Mouse (Mus musculus) embryonic fibroblast, embryonic 13.5 days (primary cell): ENCODE data around the gene Pcgf1. TPM values are rescaled to one million over a fixed set of nuclear protein-coding genes. Genes with fewer than 3 reads are reported as not detected.

Source experiments
- H3K27ac ChIP-seq: 2 replicates; pipeline ENCODE4 v1.5.1; 2012; ENCODE audit warnings: low read length, control low read depth, inconsistent platforms; ENCODE audit not compliant: insufficient read depth
- H3K4me1 ChIP-seq: 2 replicates; pipeline ENCODE4 v1.6.1; 2011; ENCODE audit warnings: low read length; ENCODE audit not compliant: control insufficient read depth, insufficient read depth
- H3K4me3 ChIP-seq: 2 replicates; pipeline ENCODE4 v1.5.1; 2011; ENCODE audit warnings: mild to moderate bottlenecking, control low read depth, low read length; ENCODE audit not compliant: insufficient read depth
- CTCF ChIP-seq: IDR thresholded peaks from 2 replicates; pipeline ENCODE4 v1.5.1; 2011; ENCODE audit warnings: mild to moderate bottlenecking, control low read depth, low read length, moderate library complexity, borderline replicate concordance; ENCODE audit not compliant: insufficient read depth
- POLR2A ChIP-seq: IDR thresholded peaks from 2 replicates; pipeline ENCODE4 v1.6.1; 2011; ENCODE audit warnings: low read depth, mild to moderate bottlenecking, control low read depth, low read length, moderate library complexity
- polyA plus RNA-seq: library from polyadenylated mRNA; stranded (reverse); fragments of >200 nt; gene quantifications from 2 replicates; pipeline ENCODE4 v1.2.4, GENCODE M21; 2011; ENCODE audit warnings: low read depth; ENCODE audit not compliant: missing spikeins, insufficient read length

Pcgf1 gene
- polyA plus RNA-seq, 1 experiment = 15.2 TPM

DNA sequence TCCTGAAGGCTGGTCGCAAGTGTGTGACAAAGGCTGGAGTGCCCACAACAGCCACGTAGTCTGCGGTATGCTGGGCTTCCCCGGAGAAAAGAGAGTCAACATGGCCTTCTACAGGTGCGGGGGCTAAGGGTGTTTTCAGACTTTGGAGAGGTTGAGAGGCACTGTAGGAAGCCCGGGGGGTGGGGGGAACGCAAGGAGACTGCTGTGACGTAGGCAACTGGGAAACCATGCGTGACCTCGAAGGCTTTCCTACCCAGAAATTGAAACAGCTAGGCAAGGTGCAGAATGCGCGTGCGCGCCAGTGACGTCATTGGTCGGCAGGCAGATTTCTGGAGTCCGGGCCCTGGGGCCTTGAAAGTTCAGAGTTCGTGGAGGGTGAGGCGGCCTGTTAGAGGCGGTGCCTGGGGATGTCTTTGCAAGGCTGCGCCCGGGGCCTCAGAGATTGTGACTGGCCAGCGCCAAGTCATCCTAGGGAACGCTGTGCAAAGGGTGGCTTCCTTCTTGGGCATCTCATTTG is 39.1 kb upstream of the Pcgf1 start:
- peaks cover 6% of the 10 kb centered on the region for H3K4me1 ChIP-seq
- H3K4me3 ChIP-seq = no peak overlapping the region
- TF ChIP-seq POLR2A (no peak), CTCF (no peak)
- no peak overlapping the region for H3K27ac ChIP-seq

DNA sequence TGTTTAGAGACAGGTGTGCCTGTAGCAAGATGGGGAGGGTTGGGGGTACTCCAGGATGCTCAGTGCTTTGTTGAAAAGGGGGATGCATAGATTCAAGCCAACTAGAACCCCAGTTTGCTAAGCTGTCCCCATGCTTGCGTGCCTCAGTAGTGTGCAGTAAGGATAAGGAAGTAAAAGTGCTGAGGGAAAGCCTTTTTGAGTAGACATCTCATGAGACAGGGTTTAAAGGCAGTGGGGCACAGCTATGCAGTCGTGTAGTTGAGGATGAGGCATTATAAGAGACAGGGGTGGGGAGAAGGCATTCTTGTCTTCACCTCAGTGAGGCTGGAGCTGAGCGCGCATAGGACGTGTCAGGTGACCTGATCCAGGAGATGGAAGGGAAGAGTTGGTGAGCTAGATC is 37.1 kb upstream of the Pcgf1 start:
- no peak overlapping the region for H3K4me3 ChIP-seq
- peaks cover 6% of the 10 kb centered on the region for H3K4me1 ChIP-seq
- TF ChIP-seq CTCF (no peak), POLR2A (no peak)
- H3K27ac ChIP-seq = no peak overlapping the region

DNA sequence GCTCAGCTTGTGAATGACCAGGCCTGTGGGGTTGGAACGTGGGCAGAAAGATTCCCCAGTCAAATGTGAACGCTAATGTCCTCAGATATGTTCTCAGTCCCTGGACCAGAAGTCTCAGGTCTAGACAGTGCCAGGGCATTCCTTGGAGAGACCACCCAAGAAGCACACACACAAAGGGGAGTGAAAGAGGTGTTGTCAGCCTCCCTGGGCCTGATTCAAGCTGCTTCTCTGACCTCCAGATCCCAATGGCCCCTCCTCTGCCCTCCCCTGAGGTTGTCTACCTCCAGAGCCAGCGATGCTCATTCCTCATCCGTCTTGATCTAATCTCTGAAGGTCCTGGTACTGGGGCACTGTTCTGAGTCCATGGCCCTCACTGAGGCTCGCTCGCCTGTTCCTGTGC is 34.1 kb upstream of the Pcgf1 start:
- Histone ChIP-seq H3K4me1 (peaks cover under 1% of the 10 kb centered on the region; the same call in 1 of the 2 replicates), H3K4me3 (no peak overlapping the region), H3K27ac (no peak overlapping the region)
- TF ChIP-seq CTCF (no peak), POLR2A (no peak)

DNA sequence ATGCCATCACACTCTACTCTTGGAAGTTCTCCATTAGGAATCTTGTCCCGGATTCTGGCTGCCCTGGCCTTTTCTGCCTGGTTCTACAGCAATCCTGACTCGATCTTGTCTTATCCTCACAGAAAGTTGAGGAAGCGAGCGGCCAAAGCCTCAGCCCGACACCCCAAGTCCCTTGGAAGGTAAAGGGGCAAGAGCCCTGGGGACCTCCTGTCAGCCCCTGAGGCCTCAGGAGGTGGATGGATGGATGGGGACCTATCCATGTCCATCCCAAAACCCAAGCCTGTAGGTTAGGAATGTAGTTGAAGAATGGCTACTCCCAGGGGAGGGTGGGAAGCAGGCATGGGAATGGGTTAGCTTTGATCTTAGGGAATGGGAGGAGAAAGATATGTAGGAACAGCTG is 33.7 kb upstream of the Pcgf1 start:
- no peaks in the 10 kb centered on the region; the same call in 1 of the 2 replicates for H3K4me1 ChIP-seq
- H3K27ac ChIP-seq = no peak overlapping the region

DNA sequence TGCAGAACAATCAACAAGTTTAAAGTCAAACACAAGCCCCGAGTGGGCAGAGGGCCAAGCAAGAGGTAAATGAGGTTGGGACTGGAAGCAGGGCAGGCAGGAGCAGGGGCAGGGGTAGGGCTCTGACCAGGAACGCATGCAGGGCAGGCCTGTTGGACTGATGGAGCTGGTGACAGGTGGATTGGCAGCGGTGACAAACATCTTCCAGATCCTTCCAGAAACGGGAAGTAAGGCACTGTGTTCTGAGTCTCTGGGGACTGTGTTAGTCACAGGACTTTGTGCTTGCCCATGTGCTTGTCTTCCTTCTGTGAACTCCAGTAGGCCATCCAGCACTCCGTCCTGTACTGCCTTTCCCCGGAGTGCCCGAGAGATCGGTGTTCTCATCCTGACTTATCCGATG is 32.9 kb upstream of the Pcgf1 start:
- no peak overlapping the region for H3K27ac ChIP-seq
- TF ChIP-seq CTCF (no peak), POLR2A (no peak)
- H3K4me1 ChIP-seq = no peaks in the 10 kb centered on the region; the same call in 1 of the 2 replicates
- H3K4me3 ChIP-seq = no peak overlapping the region

More for the DNA sequence above, 33.7 kb upstream of the Pcgf1 start:
- TF ChIP-seq POLR2A = no peak
- TF ChIP-seq CTCF = no peak
- H3K4me3 ChIP-seq = no peak overlapping the region

DNA sequence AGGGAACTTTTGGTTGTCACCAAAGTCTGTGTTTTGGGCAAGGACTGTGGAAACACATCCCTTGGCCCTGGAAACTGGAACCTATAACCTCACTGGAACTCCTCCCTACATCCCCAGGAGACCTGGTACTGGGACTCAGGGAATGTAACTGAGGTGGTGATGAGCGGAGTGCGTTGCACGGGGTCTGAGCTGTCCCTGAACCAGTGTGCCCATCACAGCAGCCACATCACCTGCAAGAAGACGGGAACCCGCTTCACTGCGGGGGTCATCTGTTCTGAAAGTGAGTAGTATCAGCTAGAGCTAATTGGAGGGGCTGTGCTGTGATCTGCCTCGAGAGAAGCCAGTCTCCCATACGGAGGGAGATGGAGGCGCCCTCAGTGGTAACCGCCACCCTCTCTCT is 28.3 kb upstream of the Pcgf1 start:
- no peak for TF ChIP-seq POLR2A
- no peak for TF ChIP-seq CTCF
- Histone ChIP-seq H3K4me3 (no peak overlapping the region), H3K4me1 (no peaks in the 10 kb centered on the region), H3K27ac (no peak overlapping the region)

DNA sequence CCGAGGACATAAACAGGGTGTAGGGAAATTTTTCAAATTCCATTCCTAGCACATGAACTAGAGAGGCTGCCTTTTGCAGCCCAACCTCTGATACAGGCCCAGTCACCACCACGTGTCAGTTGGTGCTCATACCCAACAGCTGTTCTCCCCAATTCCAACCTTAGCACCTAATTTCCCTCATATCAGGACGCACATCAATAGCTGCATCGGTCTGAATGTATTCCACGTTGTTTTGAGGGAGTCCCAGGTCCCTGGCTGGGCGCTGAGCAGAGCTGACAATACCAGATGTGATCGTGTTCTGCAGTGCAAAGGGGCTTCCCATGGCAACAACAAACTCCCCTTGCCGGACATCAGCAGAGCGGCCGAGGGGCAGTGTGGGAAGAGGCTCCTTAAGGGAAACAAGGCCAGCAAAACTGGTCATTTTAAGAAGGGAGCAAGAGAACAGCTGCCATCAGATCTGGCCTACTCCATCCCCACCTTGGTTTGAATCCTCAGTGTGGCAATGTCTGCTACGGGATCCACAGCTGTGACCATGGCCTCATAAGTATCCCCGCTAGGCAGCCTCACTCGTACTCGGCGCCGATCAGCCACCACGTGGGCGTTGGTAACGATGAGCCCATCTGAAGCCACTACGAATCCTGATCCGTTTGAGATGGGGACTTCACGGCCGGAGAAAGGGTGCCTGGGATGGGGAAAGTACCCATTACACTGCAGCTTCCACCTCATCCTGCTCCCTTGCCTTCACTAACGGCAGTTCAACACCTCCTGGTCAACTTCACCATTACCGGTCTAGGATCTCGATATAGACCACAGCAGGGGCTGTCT is 24.3 kb upstream of the Pcgf1 start:
- peak overlapping the region; percentile 69 for H3K4me3 ChIP-seq
- TF ChIP-seq CTCF (no peak), POLR2A (peak; percentile 68)
- peaks cover 5% of the 10 kb centered on the region for H3K4me1 ChIP-seq
- H3K27ac ChIP-seq = peak overlapping the region; percentile 74

DNA sequence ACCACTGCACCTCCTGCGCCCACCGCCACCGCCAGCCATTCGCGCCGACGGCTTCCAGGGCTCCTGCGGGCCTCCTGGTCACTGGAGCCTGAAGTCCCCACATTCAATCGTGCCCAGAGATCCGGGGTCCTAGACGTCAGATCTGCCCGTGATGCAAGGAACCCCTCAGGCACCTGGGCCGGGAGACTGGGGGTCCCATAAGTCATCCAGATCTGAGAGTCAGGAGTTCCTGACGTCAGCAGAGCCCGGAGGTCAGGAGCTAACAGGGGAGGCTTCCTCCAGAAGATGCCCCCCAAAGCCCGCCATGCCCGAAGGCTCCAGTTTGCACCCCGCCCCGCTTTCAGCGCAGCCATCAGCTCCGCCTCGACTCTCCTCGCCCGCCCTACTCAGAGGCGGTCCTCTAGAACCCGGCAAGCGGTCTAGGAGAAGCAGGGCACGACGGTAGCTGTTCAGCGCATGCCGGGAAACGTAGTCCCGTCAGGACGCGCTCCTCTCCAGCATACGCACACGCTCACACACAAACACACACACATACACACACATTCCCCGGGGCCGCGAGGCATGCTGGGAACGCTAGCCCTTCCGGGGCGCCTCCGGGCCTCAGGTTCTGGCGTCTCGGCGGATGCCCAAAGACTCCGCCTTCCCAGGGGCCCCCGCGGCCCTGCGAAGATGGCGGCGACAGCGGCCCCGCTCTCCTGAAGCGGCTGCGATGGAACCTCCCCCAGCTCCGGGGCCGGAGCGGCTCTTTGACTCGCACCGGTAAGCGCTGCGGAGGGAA is 23.4 kb upstream of the Pcgf1 start, which contains the start of gene Aup1:
TSS of gene Aup1 (plus strand) at position 448 of the 778 bp plus-strand sequence.
- peak within 1 kb of the TSS; percentile 74 for H3K27ac ChIP-seq
- TF ChIP-seq POLR2A (peak; percentile 70), CTCF (no peak)

DNA sequence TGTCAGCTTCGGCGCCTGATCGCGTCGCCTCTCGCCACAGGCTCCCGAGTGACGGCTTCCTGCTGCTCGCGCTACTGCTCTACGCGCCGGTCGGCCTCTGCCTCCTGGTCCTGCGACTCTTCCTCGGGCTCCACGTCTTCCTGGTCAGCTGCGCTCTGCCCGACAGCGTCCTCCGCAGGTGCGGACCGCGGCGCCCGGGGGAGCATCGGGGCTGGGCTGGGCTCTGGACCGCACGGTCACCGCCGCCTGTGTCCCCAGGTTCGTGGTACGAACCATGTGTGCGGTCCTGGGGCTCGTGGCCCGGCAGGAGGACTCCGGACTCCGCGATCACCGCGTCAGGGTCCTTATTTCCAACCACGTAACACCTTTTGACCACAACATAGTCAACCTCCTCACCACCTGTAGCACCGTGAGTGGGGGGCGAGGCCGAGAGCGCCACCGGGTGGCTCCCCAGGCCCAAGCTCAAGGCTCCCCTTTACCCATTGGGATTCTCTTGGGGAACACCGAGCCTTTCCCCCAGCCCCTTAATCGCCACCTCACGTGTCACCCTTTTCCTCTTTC is 22.7 kb upstream of the Pcgf1 start, which contains the start of gene Htra2:
TSS of gene Htra2 (minus strand) at position 403 of the 561 bp plus-strand sequence.
- TF ChIP-seq CTCF (peak; percentile 53; the same call in 1 of the 2 replicates), POLR2A (no peak)
- Histone ChIP-seq H3K27ac (peak within 1 kb of the TSS; percentile 74), H3K4me1 (peaks cover 5% of the 10 kb centered on the region), H3K4me3 (peak within 1 kb of the TSS; percentile 69)

More for the DNA sequence above, 23.4 kb upstream of the Pcgf1 start, which contains the start of gene Aup1:
- H3K4me1 ChIP-seq = peaks cover 5% of the 10 kb centered on the region
- H3K4me3 ChIP-seq = peak within 1 kb of the TSS; percentile 69
